Mouse (Mus musculus) CH12.LX (cell line): ENCODE data around the gene Tmem240.

Source experiments
- CTCF ChIP-seq, 2 experiments: IDR thresholded peaks in 1 of 2; conservative IDR thresholded peaks in 1 of 2; 2 replicates each; pipeline ENCODE4 v1.5.1; 2011 to 2012; ENCODE audit warnings: low read depth in 2 of 2, low read length in 2 of 2, improper control_type of control experiment in 1 of 2, inconsistent platforms in 1 of 2, mild to moderate bottlenecking in 1 of 2, moderate library complexity in 1 of 2
- E2F4 ChIP-seq: IDR thresholded peaks from 2 replicates; pipeline ENCODE4 v1.6.1; 2011; ENCODE audit warnings: low read depth, low read length, improper control_type of control experiment; ENCODE audit not compliant: insufficient replicate concordance
- EP300 ChIP-seq: IDR thresholded peaks from 2 replicates; pipeline ENCODE4 v1.6.1; 2011; ENCODE audit warnings: low read length, improper control_type of control experiment
- HCFC1 ChIP-seq: IDR thresholded peaks from 2 replicates; pipeline ENCODE4 v1.6.1; 2012; ENCODE audit warnings: low read depth, mild to moderate bottlenecking, inconsistent platforms, low read length, improper control_type of control experiment
- KAT2A ChIP-seq: IDR thresholded peaks from 2 replicates; pipeline ENCODE4 v1.6.1; 2012; ENCODE audit warnings: low read length, improper control_type of control experiment, inconsistent platforms; ENCODE audit not compliant: insufficient replicate concordance
- MAZ ChIP-seq: IDR thresholded peaks from 2 replicates; pipeline ENCODE4 v1.6.1; 2012; ENCODE audit warnings: low read depth, mild to moderate bottlenecking, inconsistent platforms, low read length, improper control_type of control experiment, moderate library complexity
- MXI1 ChIP-seq: IDR thresholded peaks from 2 replicates; pipeline ENCODE4 v1.6.1; 2011; ENCODE audit warnings: mild to moderate bottlenecking, low read depth, low read length, improper control_type of control experiment
- POLR2A ChIP-seq: IDR thresholded peaks from 2 replicates; pipeline ENCODE4 v1.6.1; 2011; ENCODE audit warnings: low read depth, mild to moderate bottlenecking, improper control_type of control experiment, low read length
- UBTF ChIP-seq: IDR thresholded peaks from 2 replicates; pipeline ENCODE4 v1.6.1; 2012; ENCODE audit warnings: low read depth, mild to moderate bottlenecking, inconsistent platforms, low read length, improper control_type of control experiment, moderate library complexity
- USF1 ChIP-seq: IDR thresholded peaks from 2 replicates; pipeline ENCODE4 v1.6.1; 2014; ENCODE audit warnings: low read depth, mild to moderate bottlenecking, inconsistent platforms, low read length, improper control_type of control experiment
- ZC3H11A ChIP-seq: IDR thresholded peaks from 2 replicates; pipeline ENCODE4 v1.6.1; 2012; ENCODE audit warnings: low read depth, mild to moderate bottlenecking, inconsistent platforms, low read length, improper control_type of control experiment

DNA sequence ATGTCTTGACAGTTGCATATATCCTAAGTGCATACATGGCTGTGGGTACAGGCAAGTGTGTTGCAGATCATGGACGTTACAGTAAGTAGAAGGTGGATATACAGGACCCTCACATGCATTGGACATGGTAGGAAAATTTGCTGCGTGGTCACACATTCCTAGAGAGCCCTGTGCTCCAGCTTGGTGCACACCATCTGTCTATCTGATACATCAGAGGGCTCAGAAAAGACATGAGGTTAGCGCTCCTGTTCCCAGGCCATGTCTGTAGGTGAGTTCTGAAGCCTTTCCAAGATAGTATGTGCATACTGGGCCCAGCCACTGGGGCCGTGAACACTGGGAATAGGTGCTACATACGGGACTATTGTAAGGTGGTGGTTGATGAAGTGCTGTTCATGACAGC is 1.8 kb downstream of the Tmem240 start:
- no peak for TF ChIP-seq EP300
- TF ChIP-seq CTCF (conservative IDR thresholded peaks at IDR 0.05 in 1 of 2, IDR thresholded peaks at IDR 0.05 in 1 of 2; ENCODE audit: low read depth in 2 of 2, low read length in 2 of 2), result no peak
- TF ChIP-seq POLR2A, result no peak
- no peak for TF ChIP-seq USF1
- no peak for TF ChIP-seq UBTF
- TF ChIP-seq HCFC1, result no peak
- no peak for TF ChIP-seq E2F4
- TF ChIP-seq ZC3H11A, result no peak
- TF ChIP-seq KAT2A, result no peak
- TF ChIP-seq MXI1, result no peak
- no peak for TF ChIP-seq MAZ
